Mouse (Mus musculus): ENCODE results near the gene Gm49405. TPM values are rescaled to one million over a fixed set of nuclear protein-coding genes. Genes with fewer than 3 reads are reported as not detected.
"Not testable (repeated sequence)": the region's sequence is repeated elsewhere in the genome, so short reads cannot be mapped to it uniquely, and the experiment has no call there.

Gm49405 gene
- polyA plus RNA-seq (2012; rRNA removed), result 1.3 and 1.4 TPM in 2 replicates

GRCm38 (mm10) chr19:4000119-4000900, at the start of gene Gm49405, which contains the start of gene Nudt8:
Gene Gm49405 (plus strand): TSS chr19:4000626.
Gene Nudt8 (plus strand): TSS chr19:4000580.
- peak; percentile 75 for DNase-seq (ENCODE audit: low read depth)

GRCm38 (mm10) chr19:3951461-3951860, 49.0 kb upstream of the Gm49405 start:
- DNase-seq (ENCODE audit: low read depth), result no peak

- DNase-seq (ENCODE audit: low read depth), result no peak
These were observed 48.3 kb upstream of the Gm49405 start for GRCm38 (mm10) chr19:3952099-3952498.

GRCm38 (mm10) chr19:3955033-3955432, 45.4 kb upstream of the Gm49405 start:
- no peak for DNase-seq (ENCODE audit: low read depth)

GRCm38 (mm10) chr19:3955804-3956203, 44.6 kb upstream of the Gm49405 start:
- DNase-seq (ENCODE audit: low read depth), result no peak

- not testable (repeated sequence) for DNase-seq (ENCODE audit: low read depth)
These were observed 43.0 kb upstream of the Gm49405 start for GRCm38 (mm10) chr19:3957296-3958036.

DNA sequence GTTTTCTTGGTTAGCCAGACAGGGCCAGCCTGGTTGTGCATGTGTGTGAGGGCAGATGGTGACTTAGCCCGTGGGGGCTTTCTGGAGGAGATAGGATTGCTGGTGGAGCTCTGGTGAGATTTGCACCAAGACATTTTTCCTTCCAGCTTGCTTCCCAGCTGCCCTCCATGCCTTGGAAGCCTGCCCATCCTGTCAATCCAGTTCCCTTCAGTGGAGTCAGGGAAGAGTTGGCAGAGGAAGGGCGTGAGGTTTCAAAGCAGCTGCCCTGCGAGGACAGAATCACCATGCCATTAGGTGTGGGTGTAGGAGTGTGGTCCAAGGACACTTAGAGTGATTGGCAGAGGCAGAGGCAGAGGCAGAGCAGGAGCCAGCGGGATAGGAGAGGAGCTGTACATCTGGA, 42.0 kb upstream of the Gm49405 start, which contains the start of gene Aldh3b3:
Gene Aldh3b3, plus strand, starts transcription at position 176 of the 400 bp plus-strand sequence.
- DNase-seq (ENCODE audit: low read depth), result no peak

GRCm38 (mm10) chr19:3959030-3959429, 41.4 kb upstream of the Gm49405 start:
- no peak for DNase-seq (ENCODE audit: low read depth)

DNA sequence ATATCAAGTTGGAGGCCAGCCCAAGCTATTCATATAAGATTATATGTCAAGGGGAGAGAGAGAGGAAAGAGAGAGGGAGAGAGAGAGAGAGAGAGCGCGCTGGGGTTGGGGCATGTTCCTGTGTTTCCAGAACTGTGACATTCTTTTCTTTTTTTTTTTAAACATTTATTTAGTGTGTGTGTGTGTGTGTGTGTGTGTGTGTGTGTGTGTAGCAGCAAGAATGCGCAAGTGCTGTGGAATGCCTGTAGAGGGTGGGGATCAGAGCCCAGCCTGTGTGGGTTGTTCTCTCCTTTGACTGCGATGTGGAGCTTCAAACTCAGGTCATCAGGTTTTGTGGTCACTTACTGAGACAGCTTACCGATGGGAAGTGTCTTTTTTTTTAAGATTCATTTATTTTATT, 40.2 kb upstream of the Gm49405 start:
- DNase-seq (ENCODE audit: low read depth), result no peak

- DNase-seq (ENCODE audit: low read depth), result not testable (repeated sequence)
These were observed 38.6 kb upstream of the Gm49405 start for GRCm38 (mm10) chr19:3961805-3962204.

DNA sequence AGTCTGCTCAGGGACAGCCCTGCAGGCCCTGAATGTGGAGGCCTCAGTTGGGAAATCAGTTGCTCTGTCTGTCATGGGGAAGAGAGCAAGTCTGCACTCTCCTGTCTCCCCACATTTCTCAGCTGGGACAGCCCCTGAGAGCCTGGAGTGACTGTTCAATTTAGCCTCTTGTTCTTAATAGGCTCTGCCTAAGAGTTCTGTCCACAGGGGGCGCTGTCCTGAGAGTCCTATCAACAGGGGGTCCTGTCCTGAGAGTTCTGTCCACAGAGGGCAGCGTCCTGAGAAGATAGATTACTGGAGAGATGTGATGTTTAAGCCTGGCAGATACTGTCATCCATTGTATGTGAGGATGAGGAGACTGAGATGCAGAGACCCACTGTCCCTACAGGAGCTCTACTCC, 38.0 kb upstream of the Gm49405 start:
- no peak for DNase-seq (ENCODE audit: low read depth)

- no peak for DNase-seq (ENCODE audit: low read depth)
These were observed 36.4 kb upstream of the Gm49405 start for GRCm38 (mm10) chr19:3964030-3964429.

- DNase-seq (ENCODE audit: low read depth), result no peak
These were observed 33.9 kb upstream of the Gm49405 start for GRCm38 (mm10) chr19:3966330-3967075.

- DNase-seq (ENCODE audit: low read depth), result no peak
These were observed 33.2 kb upstream of the Gm49405 start for GRCm38 (mm10) chr19:3967258-3967657.

DNA sequence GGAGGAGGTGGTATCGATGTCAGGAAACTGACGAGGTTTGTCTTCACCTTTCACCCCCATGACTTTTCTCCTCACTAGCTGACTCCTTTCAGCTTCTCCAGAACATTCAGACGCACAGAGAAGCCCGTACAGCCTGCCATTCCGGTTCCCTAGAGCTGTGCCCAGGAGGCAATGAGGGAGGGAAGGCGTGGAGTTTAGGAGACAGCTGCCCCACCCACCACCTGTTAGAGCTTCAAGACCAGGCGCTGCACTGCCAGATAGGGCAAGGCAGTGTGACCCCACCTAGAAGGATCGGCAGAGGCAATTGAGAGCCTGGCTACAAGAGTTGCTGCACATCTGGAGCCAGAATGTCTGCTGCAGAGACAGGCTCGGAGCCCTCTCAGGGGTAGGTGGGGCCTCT, 28.2 kb upstream of the Gm49405 start, which contains the start of gene Aldh3b2:
Gene Aldh3b2, plus strand, starts transcription at position 100 of the 400 bp plus-strand sequence.
- DNase-seq (ENCODE audit: low read depth), result peak; percentile 75

GRCm38 (mm10) chr19:3974608-3975007, 25.8 kb upstream of the Gm49405 start:
- DNase-seq (ENCODE audit: low read depth), result not testable (repeated sequence)

- no peak for DNase-seq (ENCODE audit: low read depth)
These were observed 24.6 kb upstream of the Gm49405 start for GRCm38 (mm10) chr19:3975866-3976265.

- DNase-seq (ENCODE audit: low read depth), result no peak
These were observed 20.1 kb upstream of the Gm49405 start for GRCm38 (mm10) chr19:3980309-3980708.

DNA sequence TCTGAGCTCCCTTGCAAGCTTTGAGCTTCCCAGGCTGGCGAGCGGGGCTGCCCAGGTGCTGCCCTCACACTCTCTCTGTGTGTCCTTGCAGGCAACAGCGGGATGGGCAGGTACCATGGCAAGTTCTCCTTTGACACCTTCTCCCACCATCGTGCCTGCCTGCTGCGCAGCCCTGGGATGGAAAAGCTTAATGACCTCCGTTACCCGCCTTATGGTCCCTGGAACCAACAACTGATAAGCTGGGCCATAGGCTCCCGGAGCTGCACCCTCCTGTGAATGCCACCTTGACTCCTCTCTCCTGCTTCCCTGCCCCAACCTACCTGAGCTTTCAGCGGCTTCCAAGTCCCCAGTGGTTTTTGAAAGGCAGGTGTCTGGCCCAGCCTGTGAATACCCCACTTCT, 19.5 kb upstream of the Gm49405 start:
- DNase-seq (ENCODE audit: low read depth), result no peak

GRCm38 (mm10) chr19:3983527-3984200, 16.8 kb upstream of the Gm49405 start:
- no peak for DNase-seq (ENCODE audit: low read depth)

- DNase-seq (ENCODE audit: low read depth), result no peak
These were observed 15.2 kb upstream of the Gm49405 start for GRCm38 (mm10) chr19:3985261-3985681.

Measured in gonadal fat pad, adult 2 months (tissue).